Mouse (Mus musculus) stomach, postnatal 0 days (tissue): ENCODE results near the gene Sohlh2. TPM values are rescaled to one million over a fixed set of nuclear protein-coding genes. Genes with fewer than 3 reads are reported as not detected.

Source experiments
- ATAC-seq: fragments of 200-750 bp; cut with Nextera tagmentation; 2 replicates; pipeline ENCODE4 v1.8.0; 2017; ENCODE audit not compliant: low FRiP score, low TSS enrichment
- DNase-seq: peaks from one replicate; pipeline ENCODE4 v3.0.0-alpha.2; 2016; ENCODE audit warnings: low spot score
- H3K27ac ChIP-seq: fragments of 300-500 bp; sonication (generic); replicated peaks from 2 replicates; pipeline ENCODE4 v1.5.1; 2014; ENCODE audit warnings: mild to moderate bottlenecking, control low read depth
- H3K27me3 ChIP-seq: fragments of 300-500 bp; sonication (generic); 2 replicates; pipeline ENCODE4 v1.6.1; 2014; ENCODE audit warnings: low read length; ENCODE audit not compliant: control insufficient read depth, insufficient read depth
- H3K36me3 ChIP-seq: fragments of 300-500 bp; sonication (generic); 2 replicates; pipeline ENCODE4 v1.6.1; 2014; ENCODE audit warnings: low read length, mixed read lengths; ENCODE audit not compliant: control insufficient read depth, insufficient read depth
- H3K4me1 ChIP-seq: fragments of 300-500 bp; sonication (generic); replicated peaks from 2 replicates; pipeline ENCODE4 v1.6.1; 2014; ENCODE audit warnings: antibody characterized with exemption; ENCODE audit not compliant: control insufficient read depth, insufficient read depth
- H3K4me2 ChIP-seq: fragments of 300-500 bp; sonication (generic); replicated peaks from 2 replicates; pipeline ENCODE4 v1.6.1; 2014; ENCODE audit warnings: low read depth, mild to moderate bottlenecking, control low read depth, moderate library complexity
- H3K4me3 ChIP-seq: fragments of 300-500 bp; sonication (generic); 2 replicates; pipeline ENCODE4 v1.5.1; 2014; ENCODE audit warnings: low read depth, low read length, control low read depth
- H3K9ac ChIP-seq: fragments of 300-500 bp; sonication (generic); 2 replicates; pipeline ENCODE4 v1.6.1; 2014; ENCODE audit warnings: mild to moderate bottlenecking, low read length, control low read depth, mixed read lengths
- H3K9me3 ChIP-seq: fragments of 300-500 bp; sonication (generic); 2 replicates; pipeline ENCODE4 v1.6.1; 2016; ENCODE audit warnings: low read length; ENCODE audit not compliant: control insufficient read depth
- CTCF ChIP-seq: IDR thresholded peaks from 2 replicates; pipeline ENCODE4 v1.5.1; 2016; ENCODE audit warnings: antibody characterized with exemption, low read depth, mild to moderate bottlenecking, moderate library complexity
- EP300 ChIP-seq: optimal IDR thresholded peaks from 2 replicates; pipeline ENCODE3; 2016; ENCODE audit warnings: antibody characterized with exemption
- WGBS: fragments of 180-500 bp; shearing (Covaris S2); extraction: QIAGEN DNeasy Blood & Tissue Kit; methylation state at CpG from one replicate; pipeline ENCODE4 v1.1.7; 2014; 5-methylcytosine and 5-hydroxymethylcytosine counted together
- polyA plus RNA-seq: library from polyadenylated mRNA; unstranded; fragments of >200 nt; fragmentation: Nextera tagmentation; extraction: Ambion mirVana; gene quantifications from 2 replicates; pipeline ENCODE4 v1.2.1, GENCODE M21; 2015

Gene Sohlh2
- polyA plus RNA-seq, 1 experiment from 2014 or later = not detected

- Histone ChIP-seq H3K27ac (0 out of 2 replicates have a peak within 1 kb of the TSS, but pooled peaks have one; percentile 18), H3K27me3 (no peaks in the 10 kb centered on the region), H3K9ac (peak within 1 kb of the TSS; percentile 55; the same call in 1 of the 2 replicates), H3K9me3 (no peaks in the 10 kb centered on the region), H3K36me3 (no peaks in the 10 kb centered on the region), H3K4me2 (peak within 1 kb of the TSS; percentile 72), H3K4me3 (peak within 1 kb of the TSS; percentile 45), H3K4me1 (no peaks in the 10 kb centered on the region)
- 28% methylated on average over 10 of the region's 10 CpGs for WGBS
- DNase-seq (no peak), ATAC-seq (no peak)
- TF ChIP-seq EP300 = no peak
- TF ChIP-seq CTCF = no peak
Observed at GRCm38 (mm10) chr3:55241730-55242421, 60.0 kb downstream of the Sohlh2 start, which contains the start of gene Dclk1. Gene Dclk1, plus strand, starts transcription at chr3:55242364.

GRCm38 (mm10) chr3:55242422-55243055 is 60.7 kb downstream of the Sohlh2 start:
- Histone ChIP-seq H3K36me3 (no peaks in the 10 kb centered on the region), H3K27ac (0 out of 2 replicates have a peak overlapping the region, but pooled peaks have one; percentile 18), H3K9ac (peak overlapping the region; percentile 55; the same call in 1 of the 2 replicates), H3K27me3 (no peaks in the 10 kb centered on the region), H3K4me2 (peak overlapping the region; percentile 72), H3K4me3 (peak overlapping the region; percentile 45), H3K4me1 (no peaks in the 10 kb centered on the region), H3K9me3 (no peaks in the 10 kb centered on the region)
- WGBS = under 1% methylated on average over 39 of the region's 45 CpGs
- ATAC-seq = peak; percentile 88
- DNase-seq = peak; percentile 56
- peak; percentile 62 for TF ChIP-seq CTCF
- no peak for TF ChIP-seq EP300

- WGBS = 7% methylated on average over 8 of the region's 8 CpGs
- no peak for DNase-seq
- peak; percentile 24; the same call in 1 of the 2 replicates for ATAC-seq
- no peak for TF ChIP-seq CTCF
- no peak for TF ChIP-seq EP300
- H3K36me3 ChIP-seq = no peaks in the 10 kb centered on the region
- no peaks in the 10 kb centered on the region for H3K9me3 ChIP-seq
- no peak overlapping the region for H3K9ac ChIP-seq
- no peaks in the 10 kb centered on the region for H3K27me3 ChIP-seq
- no peaks in the 10 kb centered on the region for H3K4me1 ChIP-seq
- peak overlapping the region; percentile 45 for H3K4me3 ChIP-seq
- peak overlapping the region; percentile 72 for H3K4me2 ChIP-seq
- H3K27ac ChIP-seq = no peak overlapping the region
Observed at GRCm38 (mm10) chr3:55243056-55243471, 61.2 kb downstream of the Sohlh2 start.

GRCm38 (mm10) chr3:55244087-55244486 is 62.3 kb downstream of the Sohlh2 start:
- TF ChIP-seq CTCF (no peak), EP300 (no peak)

GRCm38 (mm10) chr3:55246618-55247272 is 64.9 kb downstream of the Sohlh2 start:
- H3K4me3 ChIP-seq = no peak overlapping the region
- ATAC-seq (no peak), DNase-seq (no peak)
- H3K4me2 ChIP-seq = no peak overlapping the region
- no peaks in the 10 kb centered on the region for H3K27me3 ChIP-seq
- H3K27ac ChIP-seq = no peak overlapping the region
- H3K4me1 ChIP-seq = no peaks in the 10 kb centered on the region
- 87% methylated on average over 12 of the region's 12 CpGs for WGBS
- no peaks in the 10 kb centered on the region for H3K36me3 ChIP-seq
- H3K9ac ChIP-seq = no peak overlapping the region
- H3K9me3 ChIP-seq = no peaks in the 10 kb centered on the region
- no peak for TF ChIP-seq CTCF
- TF ChIP-seq EP300 = no peak

More at GRCm38 (mm10) chr3:55244087-55244486, 62.3 kb downstream of the Sohlh2 start:
- Histone ChIP-seq H3K4me1 (no peaks in the 10 kb centered on the region), H3K4me3 (no peak overlapping the region), H3K9ac (no peak overlapping the region), H3K4me2 (no peak overlapping the region), H3K9me3 (no peaks in the 10 kb centered on the region), H3K36me3 (no peaks in the 10 kb centered on the region), H3K27me3 (no peaks in the 10 kb centered on the region), H3K27ac (no peak overlapping the region)
- no peak for DNase-seq
- 80% methylated on average over 6 of the region's 6 CpGs for WGBS
- no peak for ATAC-seq
